Mouse (Mus musculus) MEL (cell line): ENCODE data around the gene Cnga2.

ENCODE experiments used
- CTCF ChIP-seq, 3 experiments: IDR thresholded peaks in 2 of 3; conservative IDR thresholded peaks in 1 of 3; 2 replicates each; pipeline ENCODE4 v1.5.1; 2011 to 2012; ENCODE audit warnings: low read length in 3 of 3, low read depth in 2 of 3, mild to moderate bottlenecking in 2 of 3, improper control_type of control experiment in 1 of 3, inconsistent platforms in 1 of 3, mixed read lengths in 1 of 3, moderate library complexity in 1 of 3; ENCODE audit not compliant: control insufficient read depth in 1 of 3, insufficient read depth in 1 of 3, poor library complexity in 1 of 3, severe bottlenecking in 1 of 3
- ETS1 ChIP-seq: IDR thresholded peaks from 2 replicates; pipeline ENCODE4 v1.6.1; 2012; ENCODE audit warnings: low read depth, mild to moderate bottlenecking, inconsistent platforms, low read length, improper control_type of control experiment, moderate library complexity
- GABPA ChIP-seq: IDR thresholded peaks from 2 replicates; pipeline ENCODE4 v1.6.1; 2012; ENCODE audit warnings: low read depth, mild to moderate bottlenecking, inconsistent platforms, low read length, improper control_type of control experiment, moderate library complexity
- HCFC1 ChIP-seq: IDR thresholded peaks from 2 replicates; pipeline ENCODE4 v1.6.1; 2012; ENCODE audit warnings: low read depth, mild to moderate bottlenecking, inconsistent platforms, low read length, improper control_type of control experiment, moderate library complexity
- JUND ChIP-seq: IDR thresholded peaks from 2 replicates; pipeline ENCODE4 v1.6.1; 2011; ENCODE audit warnings: low read depth, mild to moderate bottlenecking, improper control_type of control experiment, low read length
- MAX ChIP-seq: IDR thresholded peaks from 2 replicates; pipeline ENCODE4 v1.6.1; 2011; ENCODE audit warnings: low read length, improper control_type of control experiment
- MAZ ChIP-seq: IDR thresholded peaks from 2 replicates; pipeline ENCODE4 v1.6.1; 2012; ENCODE audit warnings: low read depth, mild to moderate bottlenecking, inconsistent platforms, low read length, improper control_type of control experiment
- MXI1 ChIP-seq: IDR thresholded peaks from 2 replicates; pipeline ENCODE4 v1.6.1; 2011; ENCODE audit warnings: mild to moderate bottlenecking, low read depth, low read length, improper control_type of control experiment
- POLR2A ChIP-seq, 2 experiments: IDR thresholded peaks; 2 replicates each; pipeline ENCODE4 v1.6.1; 2011 to 2012; ENCODE audit warnings: low read length in 2 of 2, mild to moderate bottlenecking in 2 of 2, control low read depth in 1 of 2, improper control_type of control experiment in 1 of 2, low read depth in 1 of 2, moderate library complexity in 1 of 2; ENCODE audit not compliant: control insufficient read depth in 1 of 2, insufficient read depth in 1 of 2, poor library complexity in 1 of 2
- RCOR1 ChIP-seq: IDR thresholded peaks from 2 replicates; pipeline ENCODE4 v1.6.1; 2012; ENCODE audit warnings: low read depth, mild to moderate bottlenecking, inconsistent platforms, low read length, improper control_type of control experiment
- TCF12 ChIP-seq: IDR thresholded peaks from 2 replicates; pipeline ENCODE4 v1.6.1; 2014; ENCODE audit warnings: low read depth, mild to moderate bottlenecking, inconsistent platforms, low read length, improper control_type of control experiment, moderate library complexity

DNA sequence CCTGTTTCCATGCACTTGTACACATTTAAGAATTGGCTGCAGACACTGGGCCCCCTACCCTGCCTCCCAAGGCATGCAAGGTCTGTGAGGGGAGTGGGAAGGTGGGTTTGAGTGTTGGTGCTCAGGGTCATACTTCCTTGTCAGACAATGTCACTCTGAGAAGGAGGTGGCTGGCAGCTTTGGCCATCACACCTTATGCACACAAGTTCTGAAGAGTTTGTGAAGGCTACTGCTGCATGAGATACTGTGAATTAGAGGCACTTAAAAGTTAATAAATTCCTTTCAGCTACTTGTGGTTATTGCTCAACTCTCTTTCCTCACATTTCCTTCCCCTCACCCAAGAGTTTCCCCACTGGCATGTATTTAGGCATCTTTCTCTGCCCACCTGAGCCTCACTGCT is 18.3 kb downstream of the Cnga2 start:
- TF ChIP-seq POLR2A (IDR thresholded peaks at IDR 0.05; ENCODE audit: control insufficient read depth in 1 of 2, insufficient read depth in 1 of 2, low read depth in 1 of 2, low read length in 2 of 2, poor library complexity in 1 of 2) (no peak), JUND (no peak), CTCF (IDR thresholded peaks at IDR 0.05 in 2 of 3, conservative IDR thresholded peaks at IDR 0.05 in 1 of 3; ENCODE audit: control insufficient read depth in 1 of 3, insufficient read depth in 1 of 3, low read depth in 2 of 3, low read length in 3 of 3, poor library complexity in 1 of 3, severe bottlenecking in 1 of 3) (no peak), HCFC1 (no peak), TCF12 (no peak), MAZ (no peak), MAX (no peak), GABPA (no peak), MXI1 (no peak), RCOR1 (no peak), ETS1 (no peak)
